Mouse (Mus musculus): ENCODE measurements at regions not wholly inside any gene's neighbourhood (a gene's known extent, or its start where the extent isn't known, plus 50 kb on each side); places are given as distances from the start of the nearest gene placed in this dataset.

DNA sequence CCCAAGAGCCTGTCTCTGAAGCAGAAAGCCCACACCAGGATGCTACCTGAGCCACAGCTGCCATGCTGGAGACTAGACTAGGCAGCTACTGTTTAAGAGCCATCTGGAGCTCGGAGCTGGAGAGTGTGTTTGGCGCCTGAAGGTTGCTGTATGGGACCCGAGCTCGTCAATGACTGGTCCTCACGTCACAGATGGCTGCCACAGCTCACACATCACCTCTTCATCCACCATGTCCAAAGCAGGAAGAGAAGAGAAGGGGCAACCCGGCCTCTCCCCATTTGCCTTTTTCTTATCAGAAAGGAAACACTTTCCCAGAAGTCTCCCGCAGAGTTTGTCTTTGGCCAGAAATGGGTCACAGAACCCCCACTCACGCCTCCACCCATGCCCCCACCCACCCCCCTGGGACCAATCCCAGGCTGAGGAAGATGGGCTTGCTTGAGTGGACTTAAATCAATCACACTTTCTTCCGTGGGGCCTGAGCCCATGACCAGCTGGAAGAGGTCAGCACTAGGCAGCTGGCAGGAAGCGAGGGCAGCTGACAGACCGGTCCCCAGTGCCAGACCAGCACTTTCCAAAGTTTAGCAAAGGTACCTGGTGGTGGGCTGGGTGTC is 53.5 kb upstream of the Ptpn1 start:
- DNase-seq (ENCODE audit: low spot score) = no peak

DNA sequence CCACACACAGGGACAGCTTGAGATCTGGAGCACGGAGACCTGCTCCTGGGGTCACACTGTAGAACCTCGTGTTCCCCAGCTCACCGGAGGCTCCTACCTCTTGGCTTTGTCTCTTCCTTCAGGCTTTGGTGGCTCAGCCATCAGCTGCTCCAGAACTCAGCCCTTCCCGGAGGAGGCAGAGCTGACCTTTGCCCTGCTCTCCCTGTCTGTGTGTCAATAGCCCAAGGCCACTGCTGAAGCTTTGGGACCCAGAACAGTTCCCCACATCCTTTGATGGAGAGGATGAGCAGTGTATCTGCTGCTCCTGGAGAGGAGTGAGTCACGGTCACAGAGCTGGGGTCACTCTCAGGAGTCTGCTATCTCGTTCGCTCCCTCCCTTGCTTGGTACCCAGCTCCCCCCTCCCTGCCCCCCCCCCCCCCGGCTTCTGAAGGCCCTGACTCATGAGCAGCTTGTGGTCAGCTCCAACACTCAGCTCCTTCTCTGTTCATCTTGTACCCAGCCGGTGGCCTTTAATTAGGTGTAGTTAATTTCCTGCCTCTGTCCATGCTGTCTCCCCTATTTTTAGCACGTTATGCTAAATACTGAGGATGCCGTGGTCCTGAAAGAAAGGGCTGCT is 54.5 kb upstream of the Ptpn1 start:
- no peak for DNase-seq (ENCODE audit: low spot score)

DNA sequence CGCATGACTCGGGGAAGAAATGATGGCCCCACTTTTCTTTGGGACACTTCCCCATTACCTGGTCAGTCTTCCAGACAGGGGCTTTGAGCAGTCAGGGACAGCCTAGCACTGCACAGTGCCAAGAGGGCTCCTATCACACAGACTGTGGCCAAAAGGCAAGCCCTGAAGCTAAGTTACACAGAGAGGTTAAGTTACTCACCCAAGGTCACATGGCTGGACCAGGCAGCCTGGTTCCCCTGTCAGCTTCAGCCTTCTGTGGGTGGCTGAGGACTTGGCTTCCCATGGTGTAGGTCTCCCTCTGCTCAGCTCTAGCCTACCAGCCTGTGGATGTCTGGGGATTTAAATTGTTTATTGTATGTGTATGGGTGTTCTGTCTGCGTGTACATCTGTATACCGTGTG is 59.4 kb upstream of the Ptpn1 start:
- DNase-seq (ENCODE audit: low spot score) = no peak

DNA sequence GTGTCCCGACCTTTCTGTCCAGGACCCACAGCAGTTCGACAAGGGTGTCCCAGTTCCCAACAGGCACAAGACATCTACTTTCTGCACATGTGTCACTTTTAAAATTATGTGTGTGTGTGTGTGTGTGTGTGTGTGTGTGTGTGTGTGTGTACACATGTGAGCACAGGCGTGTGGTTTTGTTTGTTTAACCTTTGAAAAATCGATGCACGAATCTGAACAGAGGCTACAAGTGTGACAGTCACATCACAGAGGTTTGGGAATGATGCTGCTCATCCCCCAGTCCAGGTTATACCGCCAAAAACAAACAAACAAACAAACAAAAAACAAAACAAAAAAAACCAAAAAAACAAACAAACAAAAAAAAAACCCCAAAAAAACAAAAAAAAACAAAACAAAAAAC is 61.7 kb upstream of the Ptpn1 start:
- DNase-seq (ENCODE audit: low spot score) = no peak

DNA sequence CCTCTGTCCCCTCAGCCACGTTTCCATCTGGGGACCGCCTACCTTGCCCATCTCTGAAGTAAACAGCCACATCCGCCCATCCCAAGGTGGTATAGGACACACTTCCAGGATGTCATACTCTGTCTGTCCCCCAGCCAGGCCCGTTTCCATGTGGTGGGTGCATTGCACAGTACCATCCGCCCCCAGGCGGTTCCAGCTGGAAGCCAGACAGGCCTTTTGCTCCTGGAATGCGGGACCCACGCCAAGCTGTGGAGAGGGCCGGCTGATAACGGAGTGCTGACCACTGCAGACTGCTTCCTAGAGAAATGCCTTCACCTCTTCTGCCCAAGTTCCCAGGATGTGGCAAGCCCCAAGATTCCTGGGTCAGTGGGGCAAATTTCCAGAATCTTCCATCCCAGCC is 65.1 kb upstream of the Ptpn1 start:
- peak; percentile 74 for DNase-seq (ENCODE audit: low spot score)

GRCm38 (mm10) chr2:167865525-167865924 is 66.3 kb upstream of the Ptpn1 start:
- no peak for DNase-seq (ENCODE audit: low spot score)

DNA sequence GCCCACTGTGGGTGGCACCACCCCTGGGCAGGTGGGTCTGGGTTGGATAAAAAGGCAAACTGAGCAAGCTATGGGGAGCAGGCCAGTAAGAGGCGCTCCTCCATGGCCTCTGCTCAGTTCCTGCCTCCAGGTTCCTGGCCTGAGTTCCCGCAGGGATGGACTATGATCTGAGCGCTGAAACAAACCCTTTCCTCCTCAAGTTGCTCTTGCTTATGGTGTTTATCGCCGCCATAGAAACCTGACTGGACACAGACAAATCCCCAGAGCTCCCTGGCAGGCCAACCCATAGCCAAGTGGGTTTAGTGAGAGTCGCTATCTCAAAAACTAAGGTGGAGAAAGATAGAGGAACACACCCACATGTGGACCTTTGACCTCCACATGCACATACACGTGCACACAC is 67.2 kb upstream of the Ptpn1 start:
- DNase-seq (ENCODE audit: low spot score) = no peak

- DNase-seq (ENCODE audit: low spot score) = no peak
These were observed 67.6 kb upstream of the Ptpn1 start for GRCm38 (mm10) chr2:167864228-167864627.

DNA sequence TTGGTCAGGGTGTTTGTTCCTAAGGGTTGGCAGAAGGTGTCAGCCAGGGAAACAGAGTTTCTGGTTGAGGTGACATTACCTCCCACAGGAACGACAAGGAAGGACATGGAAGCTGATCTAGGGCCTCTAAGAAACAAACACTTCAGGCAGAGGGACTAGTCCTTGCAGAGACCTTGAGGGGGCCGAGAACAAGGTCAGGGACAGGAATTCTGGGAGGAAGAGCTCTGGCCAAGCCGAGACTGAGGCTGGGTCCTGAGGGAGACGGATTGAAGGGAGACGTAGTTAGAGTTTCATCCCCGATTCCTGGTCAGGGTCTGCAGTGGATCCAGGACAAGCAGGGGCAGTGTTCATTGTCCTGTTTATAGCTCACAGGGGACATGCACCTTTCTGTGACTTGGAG is 68.2 kb upstream of the Ptpn1 start:
- DNase-seq (ENCODE audit: low spot score) = no peak

GRCm38 (mm10) chr2:167861178-167861520 is 70.7 kb upstream of the Ptpn1 start:
- no peak for DNase-seq (ENCODE audit: low spot score)

GRCm38 (mm10) chr2:167860457-167861177 is 71.2 kb upstream of the Ptpn1 start:
- peak; percentile 86 for DNase-seq (ENCODE audit: low spot score)

- DNase-seq (ENCODE audit: low spot score) = no peak
These were observed 72.3 kb upstream of the Ptpn1 start for GRCm38 (mm10) chr2:167859575-167859974.

DNA sequence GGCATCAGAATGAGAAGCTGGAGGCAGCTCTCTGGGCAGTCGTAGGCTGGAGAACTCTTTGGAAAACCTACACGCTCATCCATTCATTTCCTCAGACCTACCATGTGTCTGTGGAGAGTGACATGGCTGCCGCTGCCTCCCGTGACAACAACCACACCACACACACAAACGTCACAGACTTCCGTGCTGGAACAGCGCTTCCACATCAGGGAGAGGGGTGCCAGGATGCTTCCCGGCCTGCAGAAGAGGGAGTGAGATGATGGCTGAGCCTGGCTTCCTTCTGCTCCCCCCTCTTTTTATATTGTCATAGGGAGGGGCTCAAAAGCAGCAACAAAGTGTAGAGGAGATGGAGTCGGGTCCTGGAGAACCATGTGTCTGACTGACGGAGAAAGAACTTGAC is 73.5 kb upstream of the Ptpn1 start:
- no peak for DNase-seq (ENCODE audit: low spot score)

- no peak for DNase-seq (ENCODE audit: low spot score)
These were observed 73.9 kb upstream of the Ptpn1 start for GRCm38 (mm10) chr2:167857911-167858310.

DNA sequence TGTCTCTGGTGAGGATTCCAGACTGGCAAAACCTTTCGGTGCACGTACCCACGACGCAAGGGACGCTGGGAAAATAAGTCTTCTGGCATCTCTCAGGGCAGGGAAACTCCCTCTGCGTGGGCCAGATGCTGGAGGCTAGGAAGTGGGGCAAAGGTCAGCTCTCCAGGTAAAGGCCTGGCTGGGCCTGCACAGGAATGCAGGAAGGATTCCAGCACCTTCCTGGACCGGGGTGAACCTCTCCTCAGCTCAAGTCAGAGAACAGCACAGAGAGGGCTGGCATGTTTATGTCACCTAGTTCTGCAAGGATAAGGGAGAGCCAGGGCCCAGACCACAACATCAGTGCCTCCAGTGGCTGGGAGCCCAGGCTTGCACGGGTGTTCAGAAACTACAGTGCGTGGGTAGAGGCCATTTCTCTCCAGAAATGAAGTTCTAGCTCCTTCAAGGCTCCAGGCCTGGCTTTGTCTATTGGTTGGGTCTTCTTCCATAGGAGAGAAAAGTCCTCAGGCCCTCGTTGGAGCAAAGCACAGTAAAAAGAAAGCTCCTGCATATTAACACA is 74.9 kb upstream of the Ptpn1 start:
- no peak for DNase-seq (ENCODE audit: low spot score)

DNA sequence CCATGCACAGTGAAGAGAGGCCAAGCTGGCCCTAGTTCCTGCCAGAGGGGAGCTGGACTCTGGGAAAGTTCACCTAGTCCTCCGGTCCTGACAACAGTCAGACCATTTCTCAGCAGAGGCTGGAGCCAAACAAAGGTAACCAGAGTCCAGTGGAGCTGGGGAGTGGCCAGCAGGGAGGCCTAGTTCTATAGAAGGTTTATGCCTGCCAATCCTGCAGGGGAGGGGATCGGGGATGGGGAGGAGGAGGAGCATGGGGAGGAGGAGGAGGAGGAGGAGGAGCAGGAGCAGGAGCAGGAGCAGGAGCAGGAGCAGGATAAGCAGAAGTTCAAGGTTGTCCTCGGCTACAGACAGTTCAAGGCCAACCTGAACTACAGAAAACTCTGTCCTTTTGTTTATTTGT is 75.8 kb upstream of the Ptpn1 start:
- DNase-seq (ENCODE audit: low spot score) = no peak

DNA sequence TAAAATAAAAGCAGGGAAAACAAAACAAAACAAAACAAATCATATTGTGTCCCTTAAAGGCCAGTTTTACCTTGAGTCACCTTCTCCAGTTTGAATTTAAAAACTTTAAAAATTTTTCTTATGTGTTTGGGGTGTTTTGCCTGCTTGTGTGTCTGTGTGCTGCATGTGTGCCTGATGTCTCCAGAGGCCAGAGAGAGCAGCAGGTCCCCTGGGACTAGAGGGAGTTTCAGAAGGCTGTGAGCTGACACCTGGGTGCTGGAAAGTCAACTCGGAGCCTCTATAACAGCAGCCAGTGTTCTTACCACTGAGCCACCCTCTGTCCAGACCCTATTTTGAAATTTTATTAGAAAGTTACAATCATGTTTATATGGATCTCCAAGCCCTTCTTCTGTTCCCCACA is 77.8 kb upstream of the Ptpn1 start:
- DNase-seq (ENCODE audit: low spot score) = no peak

- no peak for DNase-seq (ENCODE audit: low spot score)
These were observed 78.4 kb upstream of the Ptpn1 start for GRCm38 (mm10) chr2:167853411-167853821.

GRCm38 (mm10) chr2:167852582-167852981 is 79.3 kb upstream of the Ptpn1 start:
- DNase-seq (ENCODE audit: low spot score) = no peak

DNA sequence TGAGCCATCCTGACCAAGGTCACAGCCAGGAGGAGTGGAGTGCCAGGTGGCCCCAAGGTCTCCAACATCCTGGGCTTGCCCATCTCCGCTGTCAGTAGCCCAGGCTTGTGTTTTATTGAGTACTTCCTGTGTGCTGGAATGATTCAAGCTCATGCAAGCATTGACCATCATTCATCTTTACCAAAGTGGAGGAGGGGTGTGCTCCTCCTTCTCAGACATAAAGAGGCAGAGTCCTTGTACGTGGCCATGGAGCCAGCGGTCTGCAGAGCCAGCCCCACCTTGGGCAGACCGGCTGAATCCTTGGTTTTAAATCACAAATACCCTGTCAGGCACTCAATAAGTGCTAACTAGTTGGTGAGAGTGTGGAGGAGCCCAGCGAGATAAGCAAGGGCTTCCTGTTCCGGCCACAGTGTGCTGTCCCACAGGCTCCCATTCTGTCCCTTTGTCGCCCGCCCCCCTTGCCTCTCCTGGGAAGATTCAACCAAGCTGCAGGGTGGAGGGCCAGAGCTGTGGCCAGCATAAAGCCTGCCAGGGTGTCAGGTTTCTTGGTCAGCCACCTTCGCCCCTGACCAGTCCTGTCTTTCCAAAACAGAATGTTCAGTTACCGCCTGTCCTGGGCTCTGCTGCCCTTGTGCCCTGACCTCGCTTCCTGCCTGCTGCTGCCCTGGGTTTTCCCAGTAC is 80.5 kb upstream of the Ptpn1 start:
- DNase-seq (ENCODE audit: low spot score) = no peak

- DNase-seq (ENCODE audit: low spot score) = no peak
These were observed 81.8 kb upstream of the Ptpn1 start for GRCm38 (mm10) chr2:167849999-167850552.

Measured in testis, postnatal 14 days (tissue).